Mouse (Mus musculus) limb, embryonic 14.5 days (tissue): ENCODE measurements at regions not wholly inside any gene's neighbourhood (a gene's known extent, or its start where the extent isn't known, plus 50 kb on each side); places are given as distances from the start of the nearest gene placed in this dataset.

Experiments used
- ATAC-seq: fragments of 200-750 bp; cut with Nextera tagmentation; 2 replicates; pipeline ENCODE4 v1.8.0; 2017; ENCODE audit warnings: low read depth, moderate number of reproducible peaks, moderate TSS enrichment; ENCODE audit not compliant: low FRiP score
- DNase-seq: peaks from one replicate; pipeline ENCODE4 v3.0.0-alpha.2; 2015; ENCODE audit warnings: low spot score
- H3K27ac ChIP-seq: fragments of 300-500 bp; sonication (generic); replicated peaks from 2 replicates; pipeline ENCODE4 v1.5.1; 2014; ENCODE audit warnings: low read depth, mild to moderate bottlenecking, low read length, moderate library complexity, mixed read lengths
- H3K27me3 ChIP-seq: fragments of 300-500 bp; sonication (generic); 2 replicates; pipeline ENCODE4 v1.6.1; 2014; ENCODE audit warnings: low read length, mixed read lengths; ENCODE audit not compliant: control insufficient read depth, insufficient read depth
- H3K36me3 ChIP-seq: fragments of 300-500 bp; sonication (generic); 2 replicates; pipeline ENCODE4 v1.6.1; 2014; ENCODE audit warnings: mild to moderate bottlenecking, low read length, moderate library complexity, mixed read lengths; ENCODE audit not compliant: control insufficient read depth, insufficient read depth
- H3K4me1 ChIP-seq: fragments of 300-500 bp; sonication (generic); 2 replicates; pipeline ENCODE4 v1.6.1; 2014; ENCODE audit warnings: antibody characterized with exemption, low read length, mixed read lengths; ENCODE audit not compliant: control insufficient read depth, insufficient read depth
- H3K4me2 ChIP-seq: fragments of 300-500 bp; sonication (generic); replicated peaks from 2 replicates; pipeline ENCODE4 v1.6.1; 2014; ENCODE audit warnings: low read depth, mild to moderate bottlenecking, low read length, moderate library complexity; ENCODE audit not compliant: severe bottlenecking
- H3K4me3 ChIP-seq: fragments of 300-500 bp; sonication (generic); replicated peaks from 2 replicates; pipeline ENCODE4 v1.5.1; 2014; ENCODE audit warnings: low read length
- H3K9ac ChIP-seq: fragments of 300-500 bp; sonication (generic); 2 replicates; pipeline ENCODE4 v1.6.1; 2014; ENCODE audit warnings: mild to moderate bottlenecking, low read depth, low read length, moderate library complexity; ENCODE audit not compliant: severe bottlenecking
- H3K9me3 ChIP-seq: fragments of 300-500 bp; sonication (generic); 2 replicates; pipeline ENCODE4 v1.6.1; 2016; ENCODE audit warnings: low read length; ENCODE audit not compliant: control insufficient read depth
- POLR2A ChIP-seq: fragments of 200-500 bp; IDR thresholded peaks from 2 replicates; pipeline ENCODE4 v1.8.0; 2012; ENCODE audit warnings: inconsistent platforms, mild to moderate bottlenecking, moderate library complexity, borderline replicate concordance; ENCODE audit not compliant: insufficient read depth, insufficient read length; ENCODE audit errors: extremely low read depth
- WGBS: fragments of 180-500 bp; shearing (Covaris S2); extraction: QIAGEN DNeasy Blood & Tissue Kit; methylation state at CpG from one replicate; pipeline ENCODE4 v1.1.7; 2014; 5-methylcytosine and 5-hydroxymethylcytosine counted together

DNA sequence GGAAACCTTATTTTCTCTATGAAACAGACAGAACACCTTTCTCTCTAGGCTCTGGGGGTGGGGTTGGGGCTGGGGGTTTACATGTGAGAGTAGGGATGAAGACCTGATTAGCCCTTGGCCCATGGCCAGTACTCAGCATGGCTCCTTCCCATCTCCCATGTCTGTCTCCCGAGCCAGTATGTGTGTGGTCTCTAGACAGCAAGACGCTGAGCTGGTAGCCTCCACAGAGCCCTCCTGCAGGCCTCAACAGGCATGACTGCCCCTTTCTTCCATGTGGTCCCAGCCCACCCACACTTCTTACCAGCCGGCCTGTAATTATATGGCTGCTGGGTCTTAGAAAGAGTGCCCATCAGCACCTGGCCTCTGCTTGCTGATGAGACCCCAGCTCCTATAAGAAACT, 84.2 kb upstream of the Bod1 start:
- ATAC-seq (no peak; the same call in 1 of the 2 replicates), DNase-seq (no peak)
- no peaks in the 10 kb centered on the region for H3K4me1 ChIP-seq
- TF ChIP-seq POLR2A: no peak
- H3K9ac ChIP-seq: no peak overlapping the region
- H3K27me3 ChIP-seq: no peaks in the 10 kb centered on the region
- no peak overlapping the region for H3K4me3 ChIP-seq
- no peaks in the 10 kb centered on the region for H3K9me3 ChIP-seq
- WGBS: 27% methylated on average over 3 of the region's 3 CpGs
- H3K4me2 ChIP-seq: no peak overlapping the region
- H3K36me3 ChIP-seq: no peaks in the 10 kb centered on the region
- no peak overlapping the region for H3K27ac ChIP-seq

DNA sequence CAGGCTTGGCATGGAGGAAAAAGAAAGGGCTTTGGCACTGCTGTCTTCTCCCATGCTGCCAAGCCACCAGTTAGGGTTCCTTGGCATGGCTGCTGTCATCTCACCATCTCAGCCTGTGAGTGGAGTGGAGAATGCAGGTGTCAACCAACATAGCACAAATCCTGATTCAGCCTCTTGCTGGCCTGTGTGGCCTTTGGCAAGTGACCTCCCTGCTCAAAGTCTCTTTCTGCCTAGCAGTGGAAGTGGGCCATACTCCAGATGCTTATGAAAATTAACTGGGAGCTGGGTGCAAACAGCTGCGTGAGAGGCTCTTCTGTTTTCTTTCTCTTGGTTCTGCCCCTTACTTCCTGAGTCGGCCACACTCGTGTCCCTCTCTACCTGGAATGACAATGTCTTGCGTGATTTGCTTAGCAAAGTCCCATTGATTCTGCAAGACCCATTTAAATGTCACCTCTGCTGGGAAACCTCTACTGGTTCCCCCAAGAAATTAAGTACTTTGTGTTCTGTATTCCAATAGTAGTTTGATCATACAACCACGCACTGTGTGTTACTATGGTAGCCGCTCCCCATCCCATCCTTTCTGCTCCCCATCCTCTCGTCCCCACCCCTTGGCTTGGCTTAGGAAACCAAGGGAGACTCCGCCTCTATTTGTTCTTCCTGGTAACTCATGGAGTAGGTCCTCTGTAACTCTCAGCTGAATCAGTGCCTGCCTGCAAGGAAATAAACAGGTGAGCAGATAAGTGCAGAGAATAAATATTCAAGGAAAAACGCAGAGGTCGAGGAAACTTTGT, 84.9 kb upstream of the Bod1 start:
- Histone ChIP-seq H3K4me3 (no peak overlapping the region), H3K9ac (no peak overlapping the region), H3K27me3 (no peaks in the 10 kb centered on the region), H3K4me1 (no peaks in the 10 kb centered on the region), H3K4me2 (no peak overlapping the region), H3K36me3 (no peaks in the 10 kb centered on the region), H3K27ac (no peak overlapping the region), H3K9me3 (no peaks in the 10 kb centered on the region)
- 82% methylated on average over 10 of the region's 10 CpGs for WGBS
- DNase-seq (no peak), ATAC-seq (no peak)
- no peak for TF ChIP-seq POLR2A

DNA sequence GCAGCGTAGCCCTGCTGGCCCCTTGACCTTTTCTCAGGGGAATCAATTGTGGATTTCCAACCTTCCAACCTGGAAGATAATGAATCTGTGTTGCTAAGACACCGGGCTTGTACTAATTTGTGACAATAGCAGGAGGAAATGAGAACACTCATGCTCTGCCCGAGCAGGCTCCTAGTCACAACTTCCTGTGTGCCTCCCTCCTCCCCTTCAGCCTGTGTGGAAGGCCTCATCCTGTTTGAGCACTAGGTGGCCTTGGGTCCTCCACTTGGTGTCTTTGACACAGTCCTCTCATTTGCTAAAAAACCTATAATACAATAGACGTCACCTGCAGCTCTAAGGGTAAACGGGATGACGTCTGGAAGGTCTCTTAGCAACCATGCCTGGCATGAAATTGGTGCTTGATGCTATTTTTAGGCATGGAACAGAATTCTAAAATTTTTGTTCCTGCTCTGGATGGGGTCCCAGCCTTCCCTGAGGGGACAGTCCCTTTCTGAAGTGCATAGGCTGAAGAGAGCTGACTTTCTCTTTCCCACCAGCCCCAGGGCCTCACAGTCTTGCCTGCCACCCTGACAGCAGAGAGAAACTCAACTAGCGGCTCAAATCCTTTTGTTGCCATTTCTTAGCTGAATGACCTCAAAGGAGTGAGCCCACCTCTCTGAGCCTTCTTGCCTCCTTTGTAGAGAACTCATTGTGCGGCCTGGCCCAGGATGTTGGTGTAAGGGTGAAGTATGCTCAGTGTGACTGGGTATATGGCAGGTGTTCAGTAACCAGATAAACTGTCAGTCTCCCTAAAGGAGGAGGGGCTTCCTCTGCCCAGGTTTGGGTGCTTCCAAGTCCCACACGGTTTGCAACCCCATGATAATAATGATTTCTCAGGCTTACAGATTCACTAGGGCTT, 88.4 kb upstream of the Bod1 start:
- H3K4me3 ChIP-seq: no peak overlapping the region

DNA sequence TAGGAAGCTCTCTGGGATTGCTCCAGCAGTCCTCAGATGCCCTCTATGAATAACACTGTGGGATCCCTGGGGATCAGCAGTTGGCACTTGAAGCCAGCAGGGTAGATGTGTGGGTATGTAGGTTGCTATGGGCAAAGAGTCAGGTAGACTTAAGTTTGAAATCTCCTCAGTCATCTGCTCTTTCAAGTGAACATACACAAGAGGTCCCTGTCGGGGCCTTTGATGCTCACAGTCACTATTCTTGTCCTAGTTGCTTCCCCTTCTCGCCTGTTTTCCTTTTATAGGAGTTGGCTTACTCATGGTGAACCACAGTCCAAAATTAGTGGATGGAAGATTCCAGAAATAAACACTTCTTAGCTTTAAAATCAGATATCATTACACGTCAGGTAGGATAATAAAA, 92.2 kb upstream of the Bod1 start:
- no peaks in the 10 kb centered on the region for H3K36me3 ChIP-seq
- ATAC-seq: no peak
- H3K27ac ChIP-seq: no peak overlapping the region
- no peak overlapping the region for H3K9ac ChIP-seq
- DNase-seq: no peak
- TF ChIP-seq POLR2A: no peak
- H3K4me2 ChIP-seq: no peak overlapping the region
- WGBS: 73% methylated on average over 3 of the region's 3 CpGs
- H3K9me3 ChIP-seq: no peaks in the 10 kb centered on the region
- H3K4me3 ChIP-seq: no peak overlapping the region
- no peaks in the 10 kb centered on the region for H3K4me1 ChIP-seq
- H3K27me3 ChIP-seq: no peaks in the 10 kb centered on the region

More for the DNA sequence above, 88.4 kb upstream of the Bod1 start:
- Histone ChIP-seq H3K36me3 (no peaks in the 10 kb centered on the region), H3K27me3 (no peaks in the 10 kb centered on the region), H3K4me1 (no peaks in the 10 kb centered on the region), H3K9ac (no peak overlapping the region), H3K9me3 (no peaks in the 10 kb centered on the region), H3K27ac (no peak overlapping the region), H3K4me2 (no peak overlapping the region)
- no peak for TF ChIP-seq POLR2A
- no peak for DNase-seq
- 66% methylated on average over 9 of the region's 9 CpGs for WGBS
- ATAC-seq: no peak

DNA sequence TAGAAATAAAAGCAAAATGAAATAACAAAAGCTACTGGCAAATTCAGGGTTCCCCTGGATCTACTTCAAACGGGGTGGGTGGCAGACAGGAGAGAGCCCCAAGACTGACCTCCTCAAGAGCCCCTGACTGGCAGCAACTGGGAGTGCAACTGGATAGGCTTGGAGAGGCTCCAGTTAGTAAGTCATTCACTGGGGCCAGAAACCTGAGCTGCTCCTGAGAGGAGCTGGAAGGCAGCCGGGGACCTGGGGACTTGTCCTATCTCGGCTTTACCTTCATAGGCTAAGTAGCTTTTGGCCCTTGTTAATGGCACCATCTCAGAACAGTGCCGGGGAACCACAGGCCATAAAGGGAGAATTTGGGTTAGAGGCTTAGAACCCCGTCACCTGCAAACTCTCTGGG, 94.6 kb upstream of the Bod1 start:
- Histone ChIP-seq H3K27me3 (no peaks in the 10 kb centered on the region), H3K36me3 (no peaks in the 10 kb centered on the region), H3K4me1 (no peaks in the 10 kb centered on the region), H3K9ac (no peak overlapping the region), H3K27ac (no peak overlapping the region), H3K4me2 (no peak overlapping the region), H3K4me3 (no peak overlapping the region), H3K9me3 (no peaks in the 10 kb centered on the region)
- no peak for TF ChIP-seq POLR2A
- ATAC-seq (no peak), DNase-seq (no peak)
- WGBS: 74% methylated on average over 5 of the region's 5 CpGs
